Mouse (Mus musculus) midbrain, postnatal 0 days (tissue): Measurements from ENCODE around the gene Map3k14. TPM values are rescaled to one million over a fixed set of nuclear protein-coding genes. Genes with fewer than 3 reads are reported as not detected.

Experiments used
- ATAC-seq: fragments of 200-750 bp; cut with Nextera tagmentation; 2 replicates; pipeline ENCODE4 v1.8.0; 2017; ENCODE audit warnings: moderate number of reproducible peaks, mild to moderate bottlenecking, moderate TSS enrichment, moderate library complexity; ENCODE audit not compliant: low FRiP score
- DNase-seq: peaks from one replicate; pipeline ENCODE4 v3.0.0-alpha.2; 2015; ENCODE audit warnings: low spot score
- H3K27ac ChIP-seq: fragments of 300-500 bp; sonication (generic); 2 replicates; pipeline ENCODE4 v1.5.1; 2014; ENCODE audit warnings: low read depth, mild to moderate bottlenecking, low read length, mixed read lengths
- H3K27me3 ChIP-seq: fragments of 300-500 bp; sonication (generic); 2 replicates; pipeline ENCODE4 v1.6.1; 2014; ENCODE audit warnings: low read length, control low read depth, mixed read lengths; ENCODE audit not compliant: insufficient read depth
- H3K36me3 ChIP-seq: fragments of 300-500 bp; sonication (generic); 2 replicates; pipeline ENCODE4 v1.6.1; 2014; ENCODE audit warnings: low read length, control low read depth, mixed read lengths; ENCODE audit not compliant: insufficient read depth
- H3K4me1 ChIP-seq: fragments of 300-500 bp; sonication (generic); 2 replicates; pipeline ENCODE4 v1.6.1; 2014; ENCODE audit warnings: mild to moderate bottlenecking, control low read depth, antibody characterized with exemption, low read length, mixed read lengths; ENCODE audit not compliant: insufficient read depth
- H3K4me2 ChIP-seq: fragments of 300-500 bp; sonication (generic); 2 replicates; pipeline ENCODE4 v1.6.1; 2014; ENCODE audit warnings: low read depth, mild to moderate bottlenecking, low read length, mixed read lengths; ENCODE audit not compliant: poor library complexity, severe bottlenecking
- H3K4me3 ChIP-seq: fragments of 300-500 bp; sonication (generic); 2 replicates; pipeline ENCODE4 v1.5.1; 2014; ENCODE audit warnings: low read depth, mild to moderate bottlenecking, low read length, moderate library complexity
- H3K9ac ChIP-seq: fragments of 300-500 bp; sonication (generic); replicated peaks from 2 replicates; pipeline ENCODE4 v1.6.1; 2014; ENCODE audit warnings: mild to moderate bottlenecking, low read length, moderate library complexity, mixed read lengths; ENCODE audit not compliant: poor library complexity, severe bottlenecking
- H3K9me3 ChIP-seq: fragments of 300-500 bp; sonication (generic); 2 replicates; pipeline ENCODE4 v1.6.1; 2016; ENCODE audit warnings: low read length, control low read depth
- CTCF ChIP-seq: IDR thresholded peaks from 2 replicates; pipeline ENCODE4 v1.5.1; 2016; ENCODE audit warnings: antibody characterized with exemption, mild to moderate bottlenecking
- WGBS: fragments of 180-500 bp; shearing (Covaris S2); extraction: QIAGEN DNeasy Blood & Tissue Kit; methylation state at CpG from one replicate; pipeline ENCODE4 v1.1.7; 2014; 5-methylcytosine and 5-hydroxymethylcytosine counted together
- polyA plus RNA-seq: library from polyadenylated mRNA; unstranded; fragments of >200 nt; fragmentation: Nextera tagmentation; extraction: Ambion mirVana; gene quantifications from 2 replicates; pipeline ENCODE4 v1.2.1, GENCODE M21; 2015
- total RNA-seq: library from RNA; depleted of rRNA; stranded (reverse); fragments of >200 nt; gene quantifications from 2 replicates; pipeline ENCODE4 v1.2.3, GENCODE M21; 2014

The Map3k14 gene
- total and polyA plus RNA-seq, 2 experiments from 2014 or later, result 1.7 to 6.1 TPM

- H3K4me2 ChIP-seq, result peak overlapping the region; percentile 18; the same call in 1 of the 2 replicates
- ATAC-seq (no peak), DNase-seq (no peak)
- H3K4me3 ChIP-seq, result no peak overlapping the region
- H3K27ac ChIP-seq, result no peak overlapping the region
- WGBS, result 18% methylated on average over 10 of the region's 10 CpGs
- 0 out of 2 replicates have a peak overlapping the region, but pooled peaks have one; percentile 1 for H3K9ac ChIP-seq
- H3K27me3 ChIP-seq, result no peaks in the 10 kb centered on the region
- TF ChIP-seq CTCF, result no peak
- peaks cover 20% of the 10 kb centered on the region; the same call in 1 of the 2 replicates for H3K4me1 ChIP-seq
- H3K36me3 ChIP-seq, result no peaks in the 10 kb centered on the region
- H3K9me3 ChIP-seq, result no peaks in the 10 kb centered on the region
Observed at GRCm38 (mm10) chr11:103263551-103263950, 3.7 kb downstream of the Map3k14 start.

- Histone ChIP-seq H3K4me1 (peaks cover 12% of the 10 kb centered on the region; the same call in 1 of the 2 replicates), H3K9me3 (no peaks in the 10 kb centered on the region), H3K4me2 (no peak overlapping the region), H3K27ac (no peak overlapping the region), H3K27me3 (no peaks in the 10 kb centered on the region), H3K36me3 (no peaks in the 10 kb centered on the region), H3K9ac (no peak overlapping the region), H3K4me3 (no peak overlapping the region)
- WGBS, result 57% methylated on average over 20 of the region's 20 CpGs
- TF ChIP-seq CTCF, result no peak
- no peak for ATAC-seq
- no peak for DNase-seq
Observed at GRCm38 (mm10) chr11:103262412-103263267, 4.6 kb downstream of the Map3k14 start.

DNA sequence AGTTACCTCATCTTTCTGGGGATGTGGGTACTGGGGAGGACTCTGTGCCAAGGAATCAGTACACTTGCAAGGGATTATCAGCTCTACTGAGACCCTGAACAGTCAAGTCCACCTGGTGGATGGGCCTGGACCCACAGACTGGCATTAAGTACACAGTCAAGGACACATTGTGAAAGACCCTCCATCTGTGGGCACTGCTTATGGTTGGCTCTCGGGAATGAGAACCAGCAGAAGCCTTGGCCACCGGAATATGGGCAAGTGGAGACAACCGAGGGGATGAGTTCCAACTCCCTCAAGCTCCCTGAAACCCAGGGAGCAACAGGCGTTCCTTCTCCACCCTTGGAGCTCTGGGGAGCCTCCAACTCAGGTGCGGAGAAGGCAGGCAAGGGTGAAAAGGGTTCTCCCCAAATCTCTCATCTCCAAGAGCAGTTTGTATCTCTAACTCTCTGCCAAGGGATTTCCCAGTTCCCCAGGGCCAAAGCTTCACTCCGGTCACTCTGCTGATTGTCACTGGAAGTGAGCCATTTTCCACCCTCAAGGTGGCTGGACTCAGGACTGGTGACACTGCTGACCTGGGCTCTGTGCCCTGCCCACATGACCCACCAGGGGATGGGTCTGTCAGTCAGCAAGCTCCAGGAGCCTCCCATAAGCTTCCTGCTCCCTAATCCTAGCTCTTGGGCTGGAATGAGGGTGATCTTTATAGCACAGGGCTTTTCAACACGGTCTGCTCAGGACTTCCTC, 5.4 kb downstream of the Map3k14 start:
- no peak overlapping the region for H3K4me3 ChIP-seq
- DNase-seq (no peak), ATAC-seq (no peak)
- peaks cover 12% of the 10 kb centered on the region; the same call in 1 of the 2 replicates for H3K4me1 ChIP-seq
- no peak overlapping the region for H3K27ac ChIP-seq
- H3K36me3 ChIP-seq, result no peaks in the 10 kb centered on the region
- 0 out of 2 replicates have a peak, but pooled peaks have one; percentile 1 for TF ChIP-seq CTCF
- no peaks in the 10 kb centered on the region for H3K9me3 ChIP-seq
- H3K9ac ChIP-seq, result no peak overlapping the region
- H3K4me2 ChIP-seq, result no peak overlapping the region
- no peaks in the 10 kb centered on the region for H3K27me3 ChIP-seq
- 86% methylated on average over 7 of the region's 7 CpGs for WGBS

GRCm38 (mm10) chr11:103260515-103261192, 6.6 kb downstream of the Map3k14 start:
- 91% methylated on average over 12 of the region's 12 CpGs for WGBS
- H3K9me3 ChIP-seq, result no peaks in the 10 kb centered on the region
- H3K4me2 ChIP-seq, result no peak overlapping the region
- H3K9ac ChIP-seq, result no peak overlapping the region
- peaks cover 8% of the 10 kb centered on the region; the same call in 1 of the 2 replicates for H3K4me1 ChIP-seq
- no peak overlapping the region for H3K27ac ChIP-seq
- no peak for DNase-seq
- H3K4me3 ChIP-seq, result no peak overlapping the region
- H3K36me3 ChIP-seq, result no peaks in the 10 kb centered on the region
- no peak for ATAC-seq
- no peaks in the 10 kb centered on the region for H3K27me3 ChIP-seq
- TF ChIP-seq CTCF, result no peak

DNA sequence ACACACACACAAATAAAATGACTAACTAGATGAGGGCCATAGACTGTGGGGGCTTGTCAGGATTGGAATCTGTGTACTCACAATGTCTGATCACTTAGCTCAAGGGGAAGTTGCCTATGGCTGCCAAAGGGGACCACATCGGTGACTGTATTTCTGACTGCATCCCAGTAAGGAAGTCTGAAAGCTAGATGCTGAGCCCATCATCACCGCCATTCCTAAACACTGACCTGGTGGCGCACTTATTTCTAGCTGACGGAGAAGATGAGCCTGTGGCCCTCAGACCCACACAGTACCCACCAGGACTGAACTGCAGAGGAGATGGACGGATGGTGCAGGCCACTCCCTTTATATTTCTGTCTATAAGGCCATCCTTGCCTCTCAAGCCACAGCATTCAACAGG, 7.2 kb downstream of the Map3k14 start:
- no peaks in the 10 kb centered on the region for H3K36me3 ChIP-seq

More for the DNA sequence above, 7.2 kb downstream of the Map3k14 start:
- H3K4me1 ChIP-seq, result peaks cover 8% of the 10 kb centered on the region; the same call in 1 of the 2 replicates
- H3K27ac ChIP-seq, result no peak overlapping the region
- DNase-seq, result no peak
- H3K4me3 ChIP-seq, result no peak overlapping the region
- no peak overlapping the region for H3K4me2 ChIP-seq
- no peak overlapping the region for H3K9ac ChIP-seq
- 95% methylated on average over 5 of the region's 5 CpGs for WGBS
- no peak for TF ChIP-seq CTCF
- no peak for ATAC-seq
- H3K9me3 ChIP-seq, result no peaks in the 10 kb centered on the region
- H3K27me3 ChIP-seq, result no peaks in the 10 kb centered on the region
